Mouse (Mus musculus) heart, postnatal 36 days (tissue): ENCODE measurements around the gene Ndufb7. TPM values are rescaled to one million over a fixed set of nuclear protein-coding genes. Genes with fewer than 3 reads are reported as not detected.
A peak's percentile ranks its signal among the peaks of the same experiment; 100 is the strongest.
"Not testable (repeated sequence)": the region's sequence is repeated elsewhere in the genome, so short reads cannot be mapped to it uniquely, and the experiment has no call there.

Source experiments
- DNase-seq, 2 experiments: peaks; one replicate each; pipeline ENCODE4 v3.0.0; 2021 to 2022
- intact Hi-C: fragments of 180-260 bp; cut with DNase I; formaldehyde crosslinking; loops from one replicate; pipeline ENCODE4 v1.15.1; 2025
- total RNA-seq, 2 experiments: library from RNA; stranded (reverse); gene quantifications; 2 replicates each; pipeline ENCODE4 v1.2.3; 2021

Gene Ndufb7
- 100 to 1,000 TPM; 712 to 745 TPM for total RNA-seq

DNA sequence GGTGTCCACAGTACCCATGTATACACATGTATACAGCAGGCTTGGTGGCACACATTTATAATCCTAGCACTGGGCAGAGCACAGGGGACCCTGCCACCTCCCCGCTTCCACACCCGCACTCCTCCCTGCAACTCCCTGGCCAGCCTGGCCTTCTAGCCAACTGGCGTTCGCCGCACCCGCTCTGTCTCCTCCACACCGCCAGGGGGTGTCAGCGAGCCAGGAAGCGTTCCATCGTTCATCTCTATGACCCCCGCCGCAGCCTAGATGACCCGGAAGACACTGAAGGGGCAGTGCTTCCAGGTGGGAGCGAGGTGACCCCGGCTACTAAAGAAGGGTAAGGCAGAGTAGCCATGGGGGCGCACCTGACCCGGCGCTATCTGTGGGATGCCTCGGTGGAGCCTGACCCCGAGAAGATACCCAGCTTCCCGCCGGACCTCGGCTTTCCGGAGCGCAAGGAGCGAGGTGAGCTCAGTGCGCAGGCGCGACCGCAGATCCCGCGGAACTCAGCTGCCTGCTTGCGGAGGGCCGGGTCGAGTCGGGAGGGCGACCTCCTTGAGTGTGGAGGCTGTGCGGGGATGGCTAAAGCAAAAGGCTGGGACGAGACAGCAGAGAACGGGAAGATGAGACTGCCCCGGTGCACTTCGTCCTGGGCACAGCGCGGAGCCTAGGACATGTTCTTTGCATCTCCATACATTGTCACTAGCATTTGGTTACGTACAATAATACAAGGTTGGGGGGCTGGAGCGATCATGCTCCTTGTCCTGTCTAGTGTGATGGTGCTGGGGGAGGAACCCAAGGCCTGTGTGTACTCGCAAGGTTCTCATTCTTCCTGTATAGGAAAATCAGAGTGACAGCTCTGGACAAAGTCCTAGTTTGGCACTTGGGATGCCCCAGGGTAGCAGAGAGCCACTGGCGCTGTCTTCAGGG is at the start of gene Ndufb7:
Ndufb7 (plus strand) TSS at position 203 of the 927 bp plus-strand sequence.
- peak; percentile 98 for DNase-seq
- intact Hi-C loops = loop anchor here (2.0 to 10.0 kb wide), 3 partner anchors 56 to 331 kb away; partner anchors contain the start of gene Elmod2

DNA sequence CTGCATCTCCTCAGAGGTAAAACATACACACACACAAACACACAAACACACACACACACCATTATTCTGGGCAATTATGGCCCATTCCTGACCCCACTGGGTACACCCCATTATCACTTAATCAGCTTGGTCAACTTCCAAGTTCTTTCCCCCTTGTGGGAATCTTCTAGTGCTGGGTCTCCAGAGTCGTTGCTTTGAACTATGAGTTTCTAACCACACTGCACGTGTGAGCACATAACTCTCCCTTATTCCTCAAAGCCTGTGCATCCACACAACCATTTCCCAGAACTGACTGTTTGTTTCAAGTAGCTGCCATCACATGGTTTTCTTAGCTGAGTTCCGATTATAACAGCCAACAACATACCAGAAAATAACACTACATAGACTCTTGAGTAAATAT is 46.0 kb upstream of the Ndufb7 start:
- intact Hi-C loops = no loop called here
- DNase-seq = no peak

DNA sequence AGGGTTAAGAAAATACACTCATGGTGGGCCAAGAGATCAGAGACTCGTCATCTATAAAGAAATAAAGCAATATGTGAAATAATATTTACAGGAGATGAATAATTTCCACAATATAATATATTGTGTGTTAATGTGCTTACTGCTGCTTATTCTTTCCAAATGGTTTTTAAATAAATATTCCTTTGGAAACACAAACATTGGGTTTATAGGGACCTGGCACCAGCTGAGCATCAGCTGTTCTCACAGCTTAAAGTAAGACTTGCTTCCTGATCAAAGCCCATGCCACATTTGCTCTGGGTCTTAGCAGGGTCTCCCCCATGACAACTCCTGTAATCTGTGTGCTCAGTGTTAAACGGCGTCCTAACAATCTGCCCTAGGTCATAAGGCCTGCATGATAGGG is 45.6 kb upstream of the Ndufb7 start:
- DNase-seq, intact Hi-C loops: not testable (repeated sequence)

DNA sequence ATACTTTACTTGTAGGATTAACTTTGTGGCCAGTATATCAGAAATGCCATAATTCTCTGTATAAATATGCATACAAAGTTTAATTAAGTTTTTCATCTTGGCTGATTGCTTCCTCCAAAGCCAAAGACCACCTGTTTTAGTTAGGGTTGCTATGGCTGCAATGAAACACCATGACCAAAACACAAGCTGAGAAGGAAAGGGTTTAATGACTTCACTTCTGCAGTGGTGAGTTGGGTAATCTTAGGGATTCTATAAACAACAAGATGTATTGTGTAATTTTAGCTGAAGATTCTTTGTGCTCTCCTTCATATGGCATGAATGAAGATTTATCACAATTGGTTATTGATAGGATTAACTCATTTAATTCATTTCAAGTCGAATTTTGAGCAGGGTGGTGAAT is 45.2 kb upstream of the Ndufb7 start:
- intact Hi-C loops = no loop called here
- no peak for DNase-seq

DNA sequence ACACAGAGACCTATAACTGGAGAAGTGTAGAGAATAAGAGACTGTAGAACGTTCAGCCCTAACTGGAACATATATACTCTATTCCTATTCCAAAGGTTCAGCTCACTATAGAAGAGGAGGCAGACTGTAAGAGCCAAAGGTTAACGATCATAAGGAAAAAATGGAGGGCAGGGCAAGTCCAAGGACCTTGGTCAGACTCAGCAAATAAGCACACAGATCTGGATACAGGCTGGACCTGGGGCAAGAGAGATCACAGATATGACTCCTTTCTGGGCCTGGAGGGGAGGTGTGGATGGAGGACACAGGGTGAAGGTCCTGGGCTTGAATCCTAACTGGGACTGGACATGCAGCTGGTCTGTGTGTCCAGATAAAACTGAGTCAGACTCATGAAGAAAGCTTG is 31.7 kb upstream of the Ndufb7 start:
- no peak for DNase-seq
- intact Hi-C loops = no loop called here

DNA sequence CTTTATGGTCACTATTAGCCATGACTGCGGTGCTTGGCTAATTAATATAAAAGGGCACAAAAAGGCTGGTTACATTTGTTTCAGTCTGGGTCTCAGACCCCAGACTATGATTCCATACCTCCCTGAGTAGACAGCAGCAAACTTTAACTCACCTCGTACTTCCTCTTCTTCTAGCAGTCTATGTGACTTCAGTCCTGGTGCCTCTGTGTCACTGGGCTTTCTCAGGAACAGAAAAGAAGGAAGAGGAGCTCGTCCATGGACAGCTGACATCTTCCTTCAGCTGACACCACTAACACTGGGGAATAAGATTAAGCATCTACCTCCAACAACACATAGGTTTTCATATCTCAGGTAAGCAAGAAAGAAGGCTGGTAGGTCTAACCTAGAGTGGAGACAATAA is 30.7 kb upstream of the Ndufb7 start, which contains the start of gene Olfr370:
Olfr370 (plus strand) TSS at position 45 of the 400 bp plus-strand sequence.
- DNase-seq = no peak
- intact Hi-C loops = no loop called here

DNA sequence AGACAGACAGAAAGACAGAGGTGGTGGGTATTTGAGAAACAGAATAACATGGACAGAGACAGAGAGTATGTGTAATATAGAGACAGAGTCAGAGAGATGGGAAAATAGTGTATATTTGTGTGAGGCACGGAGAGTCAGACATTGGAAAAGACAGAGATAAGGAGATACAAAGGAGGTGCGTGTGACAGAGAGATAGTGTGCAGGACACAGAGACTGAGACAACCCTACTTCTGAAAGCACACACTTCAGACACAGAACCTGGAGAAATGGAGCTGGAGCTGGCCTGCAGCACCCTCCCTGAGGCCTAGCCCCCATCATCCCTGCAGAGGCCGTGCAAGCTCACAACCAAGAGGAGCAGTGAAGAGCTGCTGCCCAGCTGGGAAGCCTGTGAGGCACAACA is 3.8 kb upstream of the Ndufb7 start:
- intact Hi-C loops = loop anchor here (10.0 kb wide), 1 partner anchor 228 kb away; the partner anchor contains the start of gene Elmod2
- no peak for DNase-seq

DNA sequence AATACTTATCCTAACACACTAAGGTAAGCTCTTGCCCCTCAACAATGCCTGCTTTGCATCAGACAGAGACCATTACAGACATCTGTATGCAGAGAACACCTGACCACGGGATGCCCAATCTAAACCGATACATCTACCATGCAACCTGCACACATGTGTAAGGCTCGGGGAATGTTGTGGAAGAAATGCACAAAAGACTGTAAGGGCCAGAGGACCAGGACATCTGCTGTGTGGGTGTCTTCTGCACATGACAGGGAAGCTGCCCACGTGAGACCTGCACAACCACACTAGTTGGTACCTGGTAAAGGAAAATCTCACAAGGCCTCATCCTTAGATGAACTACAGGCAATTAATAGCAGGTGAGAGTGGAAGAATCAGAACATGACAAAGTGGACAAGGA is 3.2 kb upstream of the Ndufb7 start:
- DNase-seq = no peak
- intact Hi-C loops = loop anchor here (10.0 kb wide), 1 partner anchor 228 kb away; the partner anchor contains the start of gene Elmod2

DNA sequence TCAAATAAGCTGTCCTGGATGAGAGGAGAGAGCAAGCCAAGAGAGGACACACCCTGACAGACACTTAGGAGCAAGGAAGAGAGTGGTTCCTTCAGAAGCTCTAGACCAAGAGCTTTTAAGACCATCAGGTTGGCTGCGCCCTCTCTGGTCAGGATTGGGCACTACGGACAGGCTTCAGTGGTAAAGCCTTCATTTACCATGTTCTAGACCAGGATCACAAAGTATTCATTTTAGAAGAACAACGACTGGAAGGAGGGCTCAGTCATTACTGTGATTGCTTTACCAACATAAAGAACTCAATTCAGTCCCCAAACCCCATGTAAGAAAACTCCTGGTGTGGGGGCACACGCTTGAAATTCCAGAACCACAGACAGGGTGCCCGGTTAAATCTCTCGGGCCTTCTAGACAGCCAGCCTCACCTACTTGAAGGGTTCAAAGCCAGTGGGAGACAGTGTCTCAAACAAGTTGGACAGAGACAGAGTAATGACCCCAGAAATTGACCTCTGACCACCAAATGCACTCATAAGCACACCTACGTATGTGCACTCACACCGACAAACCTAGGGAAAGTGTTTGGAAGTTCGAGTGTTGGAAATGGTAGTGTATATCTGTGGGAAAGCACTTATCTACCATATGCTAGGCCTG is 618 bp upstream of the Ndufb7 start:
- intact Hi-C loops = loop anchor here (2.0 to 10.0 kb wide), 3 partner anchors 57 to 331 kb away; partner anchors contain the start of gene Elmod2

DNA sequence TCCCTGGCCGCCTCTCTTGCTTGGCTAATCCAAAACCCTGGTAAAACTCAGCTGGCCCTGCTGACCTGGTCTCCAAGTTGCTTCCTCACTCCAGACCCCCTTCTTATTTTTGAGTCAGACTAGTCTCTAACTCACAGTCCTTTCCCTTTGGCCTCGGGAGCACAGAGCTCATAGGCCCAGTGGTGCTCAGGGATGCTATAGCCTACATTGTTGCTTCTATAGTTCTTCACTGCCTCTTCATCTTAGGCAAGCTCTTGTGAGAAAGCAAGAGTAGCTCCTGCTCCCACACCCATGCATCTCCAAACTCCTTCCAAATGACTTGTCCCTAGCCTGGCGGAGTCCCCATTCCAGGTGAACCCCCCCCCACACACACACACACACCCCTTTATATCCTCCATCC is 1.2 kb downstream of the Ndufb7 start:
- no peak for DNase-seq

More for the DNA sequence above, 618 bp upstream of the Ndufb7 start:
- DNase-seq = no peak

DNA sequence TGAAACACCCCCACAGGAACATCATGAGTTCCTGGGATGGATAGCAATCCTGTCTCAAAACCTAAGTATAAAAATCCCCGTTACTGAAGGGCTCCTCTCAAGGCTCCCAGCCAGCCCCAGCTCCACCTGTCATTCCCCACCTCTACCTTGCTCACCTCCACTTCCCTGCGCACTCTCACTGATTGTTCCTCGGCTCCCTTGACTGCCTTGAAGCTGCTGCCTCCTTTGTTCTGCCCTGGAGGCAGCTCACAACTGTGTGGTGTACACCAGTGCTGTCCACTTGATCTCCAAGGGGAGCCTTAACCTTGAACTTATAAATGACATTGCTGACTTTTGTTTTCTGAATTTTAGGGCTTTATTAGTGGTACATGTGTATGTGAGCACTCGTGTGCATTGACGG is 1.7 kb downstream of the Ndufb7 start:
- DNase-seq = no peak
- intact Hi-C loops = loop anchor here (2.0 to 10.0 kb wide), 3 partner anchors 25 to 329 kb away; partner anchors contain the start of gene Elmod2

More for the DNA sequence above, 1.2 kb downstream of the Ndufb7 start:
- intact Hi-C loops = loop anchor here (2.0 to 10.0 kb wide), 4 partner anchors 25 to 330 kb away; partner anchors contain the start of gene Elmod2

DNA sequence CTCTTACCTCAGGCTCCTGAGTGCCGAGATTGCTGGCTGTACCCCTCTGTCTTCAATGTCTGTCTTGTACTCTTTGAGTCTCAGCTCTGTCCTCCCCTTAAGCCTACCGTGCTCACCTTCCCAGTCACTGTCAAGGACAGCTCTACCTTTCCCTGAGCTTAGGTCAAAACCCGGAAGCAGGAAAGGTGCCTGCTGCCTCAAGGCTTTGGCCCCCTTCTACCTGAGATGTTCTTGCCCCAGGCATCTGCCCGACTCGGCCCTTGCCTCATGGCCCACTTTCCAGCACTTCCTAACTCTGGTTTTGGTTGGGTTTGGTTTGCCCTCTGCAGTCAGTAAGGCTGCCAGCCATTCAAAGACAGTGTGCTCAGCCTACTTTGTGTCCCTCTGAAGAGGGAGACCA is 2.3 kb downstream of the Ndufb7 start:
- DNase-seq = no peak
- intact Hi-C loops = loop anchor here (2.0 to 10.0 kb wide), 3 partner anchors 24 to 329 kb away; partner anchors contain the start of gene Elmod2

DNA sequence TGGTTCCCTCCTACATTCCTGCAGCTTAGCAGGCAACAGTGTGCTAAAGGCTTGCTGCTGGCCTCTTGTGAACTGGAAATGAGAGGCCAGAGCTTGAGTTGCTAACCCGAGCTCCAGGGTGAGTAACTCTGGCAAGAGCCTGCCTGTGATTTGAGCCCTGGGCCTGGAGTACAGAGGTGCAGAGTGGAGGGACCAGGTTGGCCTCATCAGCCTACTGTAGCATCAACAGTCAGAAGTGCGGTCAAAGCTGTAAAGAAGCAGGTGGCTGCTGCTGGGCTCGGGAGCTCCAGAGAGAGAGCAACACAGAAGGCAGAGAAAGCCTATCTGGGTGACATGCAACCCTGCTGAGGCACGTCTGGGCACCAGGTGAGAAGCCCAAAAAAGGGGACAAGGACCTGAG is 2.7 kb downstream of the Ndufb7 start:
- DNase-seq = no peak
- intact Hi-C loops = loop anchor here (2.0 to 10.0 kb wide), 3 partner anchors 24 to 328 kb away; partner anchors contain the start of gene Elmod2

DNA sequence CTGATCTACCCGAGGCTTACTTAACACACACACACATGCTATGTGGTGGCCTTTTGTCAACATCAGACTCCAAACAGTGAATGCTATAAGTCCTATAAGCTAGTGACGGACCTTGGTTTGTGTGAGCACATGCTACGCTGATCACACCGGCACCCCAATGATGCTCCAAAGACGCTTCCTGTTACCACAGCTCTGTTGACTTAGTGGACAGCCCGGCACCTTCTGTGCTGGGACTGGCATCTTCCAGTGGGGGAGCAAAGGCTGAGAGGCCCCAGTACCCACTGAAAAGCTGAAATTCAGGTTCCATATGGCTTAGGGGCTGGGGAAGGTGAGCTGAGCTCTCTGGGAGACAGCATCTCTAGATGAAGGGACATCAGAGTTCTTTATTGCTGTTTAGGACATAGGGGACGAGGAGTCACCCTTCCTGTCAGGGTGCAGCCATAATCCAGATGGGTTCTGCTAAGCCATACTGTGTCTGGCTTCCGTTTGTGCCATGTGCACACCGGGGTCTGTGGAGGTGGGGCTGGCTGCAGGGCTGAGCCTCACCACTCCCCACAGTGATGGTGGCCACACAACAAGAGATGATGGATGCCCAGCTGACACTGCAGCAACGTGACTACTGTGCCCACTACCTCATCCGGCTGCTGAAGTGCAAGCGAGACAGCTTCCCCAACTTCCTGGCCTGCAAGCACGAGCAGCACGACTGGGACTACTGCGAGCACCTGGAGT is 4.0 kb downstream of the Ndufb7 start:
- intact Hi-C loops = no loop called here
- DNase-seq = no peak

DNA sequence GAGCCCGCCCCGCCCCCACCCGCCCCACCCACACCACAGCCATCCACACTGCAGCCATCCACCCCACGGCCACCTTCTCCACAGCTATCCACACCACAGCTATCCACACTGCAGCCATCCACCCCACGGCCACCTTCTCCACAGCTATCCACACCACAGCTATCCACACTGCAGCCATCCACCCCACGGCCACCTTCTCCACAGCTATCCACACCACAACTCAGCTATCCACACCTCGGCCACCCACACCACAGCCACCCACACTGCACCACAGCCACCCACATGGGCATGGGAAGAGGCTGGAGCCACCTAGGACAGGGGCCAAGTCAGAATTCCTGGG is 4.5 kb downstream of the Ndufb7 start:
- DNase-seq = not testable (repeated sequence)

DNA sequence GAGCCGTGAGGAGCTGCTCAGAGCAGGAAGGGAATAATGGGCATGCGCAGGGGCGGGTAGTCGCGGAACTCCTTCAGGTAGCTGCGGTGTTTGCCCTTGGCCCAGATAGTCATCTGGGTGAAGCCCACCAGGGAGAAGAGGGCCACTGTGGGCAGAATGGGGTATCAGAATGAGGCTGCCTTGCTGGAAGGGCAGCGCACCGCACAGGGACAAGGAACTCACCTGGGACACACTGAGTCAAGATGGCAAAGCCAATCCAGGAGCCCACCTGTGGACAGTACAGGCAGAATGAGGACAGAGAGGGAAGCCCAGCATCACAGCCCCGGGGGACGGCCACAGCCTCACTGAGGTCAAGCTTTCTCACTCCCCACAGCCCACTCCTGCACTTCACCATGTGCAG is 5.3 kb downstream of the Ndufb7 start:
- no peak for DNase-seq
- intact Hi-C loops = no loop called here

More for the DNA sequence above, 4.5 kb downstream of the Ndufb7 start:
- intact Hi-C loops = not testable (repeated sequence)

DNA sequence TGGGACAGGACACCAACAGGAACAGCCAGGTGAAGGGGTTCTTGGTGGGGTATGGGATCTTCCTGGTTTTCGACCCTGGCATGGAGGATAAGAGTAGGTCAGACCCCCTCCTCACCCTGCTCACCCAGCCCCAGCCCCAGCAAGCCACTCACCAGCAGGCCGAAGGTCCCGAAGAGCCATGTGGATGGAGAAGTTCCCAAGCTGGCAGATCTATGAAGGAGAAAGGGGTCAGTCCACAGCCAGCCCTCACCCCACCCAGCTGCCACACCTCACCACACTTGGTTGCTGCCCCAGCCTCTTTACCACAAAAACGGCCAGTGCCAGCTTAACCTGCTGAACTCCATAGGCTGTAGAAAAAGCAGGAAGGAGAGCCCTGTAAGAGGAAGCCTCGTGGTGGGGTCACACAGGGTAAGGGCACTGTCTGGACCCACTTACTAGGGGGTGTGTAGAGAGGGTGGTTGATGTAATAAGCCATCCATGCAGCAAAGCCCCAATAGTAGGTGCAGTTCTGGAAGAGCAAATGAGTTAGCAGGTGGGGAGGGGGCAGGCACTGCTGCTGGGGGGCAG is 5.9 kb downstream of the Ndufb7 start:
- DNase-seq = no peak
- intact Hi-C loops = no loop called here

DNA sequence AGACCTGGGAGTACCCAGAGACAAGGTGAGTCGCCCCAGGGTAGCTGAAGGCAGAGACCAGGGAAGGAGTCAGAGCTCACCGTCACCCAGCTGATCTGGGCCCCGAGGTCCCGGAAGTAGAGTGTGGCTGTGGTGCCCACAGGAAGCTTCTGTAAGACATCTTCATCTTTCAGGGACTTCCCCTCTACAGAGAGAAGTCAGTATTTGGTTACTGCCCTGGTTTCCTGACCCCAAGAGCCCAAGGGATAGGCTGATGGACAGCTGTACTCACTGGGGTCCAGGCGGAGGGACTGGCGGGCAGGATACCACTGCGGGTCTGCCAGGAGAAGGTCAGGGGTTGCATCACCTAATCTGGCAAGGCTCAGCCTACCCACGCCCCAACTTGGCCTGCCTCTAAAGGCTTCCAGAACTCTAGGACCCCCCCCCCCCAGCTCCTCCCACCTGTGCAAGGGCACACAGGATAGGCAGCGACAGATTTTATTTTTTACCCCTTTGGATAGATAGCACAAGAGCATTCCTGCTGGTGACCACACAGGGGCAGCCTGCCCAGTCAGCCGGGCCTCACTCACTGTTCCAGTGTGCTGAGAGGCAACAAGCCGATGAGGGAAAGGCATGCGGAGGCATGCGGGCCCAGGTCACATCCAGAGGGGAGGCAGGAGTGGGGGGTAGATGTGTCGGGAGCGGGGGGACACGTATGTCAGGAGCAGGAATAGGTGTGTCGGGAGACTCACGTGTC is 6.8 kb downstream of the Ndufb7 start:
- intact Hi-C loops = no loop called here
- DNase-seq = peak; percentile 43 to 54

DNA sequence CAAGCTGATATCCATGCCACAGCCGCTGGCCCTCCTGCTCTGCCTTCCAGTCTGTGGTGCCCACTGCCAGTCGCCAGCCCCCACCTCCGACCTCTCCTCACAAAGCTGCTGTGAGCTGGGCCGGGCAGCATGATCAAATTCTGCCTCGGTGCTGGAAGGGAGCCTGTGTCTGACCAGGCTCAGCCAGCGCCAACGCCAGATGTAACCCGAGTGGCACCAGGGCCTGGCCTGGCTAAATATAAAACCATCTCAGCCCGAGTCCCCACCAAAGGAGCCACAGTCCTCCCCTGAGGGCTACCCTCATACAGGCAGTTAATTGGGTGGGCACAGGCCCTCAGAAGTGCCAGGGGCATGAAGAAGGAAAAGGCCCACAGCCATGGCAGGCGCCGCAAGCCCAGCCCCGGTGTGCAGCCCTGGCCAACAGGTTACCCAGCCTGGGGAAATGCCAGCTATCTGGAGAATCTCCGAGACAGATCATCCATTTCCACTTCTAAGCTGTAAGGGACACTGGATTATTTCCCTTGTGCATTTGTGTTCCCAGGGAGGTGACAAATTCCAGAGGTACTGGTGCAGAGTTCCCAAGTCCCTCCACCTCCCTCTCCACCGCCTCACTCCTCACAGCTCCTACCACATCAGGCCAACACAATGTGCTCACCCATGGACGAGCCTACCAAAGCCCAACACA is 8.3 kb downstream of the Ndufb7 start:
- DNase-seq = peak in 1 of 2 experiments; percentile 51
- intact Hi-C loops = no loop called here
